Mouse (Mus musculus) small intestine, adult 2 months (tissue): ENCODE data around the gene C1qb. TPM values are rescaled to one million over a fixed set of nuclear protein-coding genes. Genes with fewer than 3 reads are reported as not detected.

Source experiments
- H3K27ac ChIP-seq: fragments of 200-500 bp; 2 replicates; pipeline ENCODE4 v1.5.1; 2012; ENCODE audit warnings: low read depth, low read length, control low read depth, inconsistent platforms; ENCODE audit not compliant: insufficient read depth
- H3K27me3 ChIP-seq: fragments of 200-500 bp; 2 replicates; pipeline ENCODE4 v1.6.1; 2012; ENCODE audit warnings: mild to moderate bottlenecking, moderate library complexity, low read length, inconsistent platforms; ENCODE audit not compliant: control insufficient read depth, insufficient read depth
- H3K36me3 ChIP-seq: fragments of 200-500 bp; 2 replicates; pipeline ENCODE4 v1.6.1; 2012; ENCODE audit warnings: mild to moderate bottlenecking, low read length, control low read depth, inconsistent platforms; ENCODE audit not compliant: control insufficient read depth, insufficient read depth
- H3K4me1 ChIP-seq: fragments of 200-500 bp; 2 replicates; pipeline ENCODE4 v1.6.1; 2012; ENCODE audit warnings: low read length, inconsistent platforms, mixed read lengths; ENCODE audit not compliant: control insufficient read depth, insufficient read depth, insufficient read length
- H3K4me3 ChIP-seq: fragments of 200-500 bp; 2 replicates; pipeline ENCODE4 v1.5.1; 2012; ENCODE audit warnings: low read depth, mild to moderate bottlenecking, control low read depth, inconsistent platforms, low read length, moderate library complexity
- CTCF ChIP-seq: fragments of 200-500 bp; IDR thresholded peaks from 2 replicates; pipeline ENCODE4 v1.5.1; 2012; ENCODE audit warnings: low read depth, mild to moderate bottlenecking, control low read depth, inconsistent platforms, low read length, moderate library complexity, mixed read lengths; ENCODE audit not compliant: insufficient replicate concordance, insufficient read length; ENCODE audit errors: extremely low read depth
- POLR2A ChIP-seq: fragments of 200-500 bp; IDR thresholded peaks from 2 replicates; pipeline ENCODE4 v1.6.1; 2012; ENCODE audit warnings: low read depth, mild to moderate bottlenecking, control low read depth, inconsistent platforms, low read length, moderate library complexity
- WGBS: fragments of 180-500 bp; shearing (Covaris S2); methylation state at CpG from one replicate; pipeline ENCODE4 v1.1.7; 2018; 5-methylcytosine and 5-hydroxymethylcytosine counted together
- polyA plus RNA-seq: library from polyadenylated mRNA; depleted of rRNA; stranded (reverse); fragments of >200 nt; gene quantifications from 2 replicates; pipeline ENCODE4 v1.2.3, GENCODE M21; 2012

Gene C1qb
- polyA plus RNA-seq, 1 experiment, result 71.3 TPM

DNA sequence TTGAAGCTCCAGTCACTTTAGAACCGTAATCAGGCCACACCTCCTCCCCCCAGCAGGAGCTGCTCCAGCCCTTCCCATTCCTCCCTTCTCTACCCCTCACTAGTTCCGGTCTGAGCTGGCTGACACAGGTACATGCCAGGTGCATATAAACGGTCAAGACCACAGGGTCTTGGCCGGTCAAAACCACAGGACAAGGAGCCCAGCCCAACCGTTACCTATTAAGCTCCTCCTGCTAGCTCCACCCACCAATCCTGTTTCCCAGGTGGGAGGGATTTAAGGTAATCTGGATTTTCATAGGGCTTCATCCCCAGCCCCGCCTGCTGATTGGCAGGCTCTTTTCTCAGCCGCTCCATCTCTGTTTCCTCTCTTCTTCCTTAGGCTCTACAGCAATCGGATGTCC, 7.8 kb downstream of the C1qb start:
- Histone ChIP-seq H3K4me1 (no peaks in the 10 kb centered on the region), H3K4me3 (no peak overlapping the region), H3K27ac (no peak overlapping the region), H3K36me3 (no peaks in the 10 kb centered on the region), H3K27me3 (no peaks in the 10 kb centered on the region)
- TF ChIP-seq CTCF (no peak), POLR2A (no peak)
- 58% methylated on average over 8 of the region's 8 CpGs for WGBS

DNA sequence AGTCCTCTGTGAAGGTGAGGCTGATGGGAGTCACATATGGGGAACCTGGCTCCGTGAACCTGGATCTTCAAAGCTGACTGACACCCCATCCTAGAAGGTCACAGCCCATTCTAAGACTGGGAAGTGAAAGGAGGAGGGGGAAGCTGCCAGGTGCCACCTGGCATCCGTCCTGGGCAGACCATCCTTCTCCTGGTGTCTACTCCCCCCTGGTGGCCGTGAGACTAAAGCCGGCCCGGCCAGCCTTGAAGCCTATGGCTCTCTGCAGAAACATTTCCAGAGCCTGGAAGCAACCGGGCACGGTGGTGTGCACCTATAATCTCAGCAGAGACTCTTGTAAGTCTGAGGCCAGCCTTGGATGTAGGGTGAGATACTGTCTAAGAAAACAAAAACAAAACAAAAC, 9.0 kb downstream of the C1qb start:
- H3K27ac ChIP-seq, result no peak overlapping the region
- WGBS, result 8% methylated on average over 7 of the region's 7 CpGs

DNA sequence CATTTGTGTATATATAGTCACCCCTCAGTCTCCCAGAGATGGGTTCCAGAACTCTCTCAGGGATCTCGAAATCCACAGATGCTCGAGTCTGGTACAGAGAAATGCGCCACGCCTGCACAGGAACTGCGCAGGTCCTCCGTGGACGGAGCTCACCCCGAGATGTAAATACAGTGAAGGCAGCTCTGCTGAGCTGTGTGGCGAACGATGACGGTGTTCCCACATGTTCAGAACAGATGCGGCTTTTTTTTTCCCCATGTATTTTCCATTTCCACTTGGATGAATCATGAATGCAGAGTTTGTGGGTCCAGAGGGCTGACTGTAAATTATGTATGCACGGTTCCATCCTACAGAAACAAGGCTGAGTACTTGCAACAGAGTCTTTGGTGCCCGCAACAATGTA, 11.0 kb downstream of the C1qb start:
- H3K4me3 ChIP-seq, result no peak overlapping the region
- no peak overlapping the region for H3K27ac ChIP-seq
- H3K27me3 ChIP-seq, result no peaks in the 10 kb centered on the region
- 90% methylated on average over 14 of the region's 14 CpGs for WGBS
- TF ChIP-seq CTCF, result no peak
- TF ChIP-seq POLR2A, result no peak
- H3K4me1 ChIP-seq, result no peaks in the 10 kb centered on the region
- H3K36me3 ChIP-seq, result no peaks in the 10 kb centered on the region

More for the DNA sequence above, 9.0 kb downstream of the C1qb start:
- TF ChIP-seq CTCF (peak; percentile 73), POLR2A (no peak)
- H3K36me3 ChIP-seq, result no peaks in the 10 kb centered on the region
- no peaks in the 10 kb centered on the region for H3K27me3 ChIP-seq
- H3K4me3 ChIP-seq, result no peak overlapping the region
- no peaks in the 10 kb centered on the region for H3K4me1 ChIP-seq

DNA sequence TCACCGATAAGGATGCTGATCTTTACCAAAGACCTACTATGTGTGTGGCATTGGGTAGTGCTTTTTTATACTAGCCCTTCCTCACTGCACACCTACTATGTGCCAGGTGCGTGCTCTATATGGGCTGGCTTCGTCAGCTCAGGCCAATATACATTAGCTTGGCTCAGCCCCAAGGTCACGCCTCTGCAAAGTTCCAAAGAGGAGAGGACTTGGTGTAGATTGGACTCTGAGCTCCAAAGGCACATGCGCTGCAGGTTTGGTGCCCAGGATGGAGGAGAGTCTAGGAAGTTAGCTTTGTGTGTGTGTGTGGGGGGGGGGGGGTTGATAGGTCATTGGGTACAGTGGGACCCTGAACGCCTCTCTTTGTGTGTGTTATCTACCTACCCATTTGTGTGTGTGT, 17.6 kb downstream of the C1qb start:
- TF ChIP-seq POLR2A (no peak), CTCF (no peak)
- H3K4me1 ChIP-seq, result peaks cover 8% of the 10 kb centered on the region; the same call in 1 of the 2 replicates
- H3K36me3 ChIP-seq, result no peaks in the 10 kb centered on the region
- 30% methylated on average over 6 of the region's 6 CpGs for WGBS
- H3K4me3 ChIP-seq, result no peak overlapping the region
- H3K27ac ChIP-seq, result no peak overlapping the region
- no peaks in the 10 kb centered on the region for H3K27me3 ChIP-seq

DNA sequence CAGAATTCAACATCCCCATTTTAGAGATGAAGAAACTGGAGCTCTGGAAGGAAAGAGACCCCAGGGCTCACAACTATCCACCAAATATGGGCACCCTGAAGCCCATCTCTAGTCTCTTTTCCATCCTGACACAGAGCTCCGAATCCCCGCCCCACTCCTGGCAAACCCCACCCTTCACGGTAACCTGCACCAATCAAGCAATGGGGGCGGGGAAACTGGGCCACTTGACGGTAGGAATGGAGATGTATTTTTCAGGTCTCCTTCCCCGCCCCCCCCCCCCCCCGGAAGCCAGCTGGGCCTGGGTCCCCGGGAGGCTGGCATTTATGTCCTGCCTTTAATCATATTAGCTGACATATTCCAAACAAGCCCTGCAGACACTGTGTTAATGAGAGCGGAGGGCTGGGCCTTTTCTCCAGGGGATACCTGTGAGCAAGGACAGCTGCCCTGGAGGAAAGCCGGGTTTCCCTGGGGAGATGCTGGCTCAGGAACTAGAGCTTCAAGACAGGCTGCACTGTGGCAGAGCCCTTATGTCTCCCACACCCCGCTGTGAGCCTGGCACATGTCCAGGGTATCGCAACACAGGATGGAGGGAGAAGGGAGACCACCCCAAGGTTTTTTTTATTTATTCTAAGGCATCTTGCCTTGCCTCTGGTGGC, 18.2 kb downstream of the C1qb start:
- Histone ChIP-seq H3K36me3 (no peaks in the 10 kb centered on the region), H3K4me1 (peaks cover 8% of the 10 kb centered on the region; the same call in 1 of the 2 replicates), H3K27ac (no peak overlapping the region), H3K4me3 (no peak overlapping the region), H3K27me3 (no peaks in the 10 kb centered on the region)
- no peak for TF ChIP-seq POLR2A
- no peak for TF ChIP-seq CTCF
- WGBS, result 20% methylated on average over 12 of the region's 12 CpGs

DNA sequence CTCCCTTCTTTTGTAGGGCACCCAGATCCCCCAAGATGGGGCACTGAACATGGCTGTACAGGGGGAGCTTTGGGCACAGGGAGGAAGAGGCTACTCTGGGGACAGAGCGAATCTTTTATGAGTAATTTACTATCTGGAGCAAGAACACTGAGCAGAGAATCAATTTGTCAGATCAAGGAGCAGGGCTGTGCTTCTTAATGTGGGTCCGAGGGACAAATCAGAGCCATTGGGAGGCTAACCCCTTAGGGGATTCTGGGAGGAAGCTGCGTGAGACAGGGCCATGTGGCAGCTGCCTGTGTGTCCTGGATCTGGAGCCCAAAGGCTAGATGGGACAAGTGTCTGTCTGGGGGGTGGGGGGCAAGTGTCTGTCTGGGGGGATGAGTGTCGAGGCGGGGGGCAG, 20.5 kb downstream of the C1qb start:
- Histone ChIP-seq H3K27me3 (no peaks in the 10 kb centered on the region), H3K4me3 (no peak overlapping the region), H3K4me1 (peaks cover 8% of the 10 kb centered on the region; the same call in 1 of the 2 replicates), H3K27ac (no peak overlapping the region), H3K36me3 (no peaks in the 10 kb centered on the region)
- no peak for TF ChIP-seq POLR2A
- TF ChIP-seq CTCF, result no peak
- whole genome bisulfite sequencing, result 84% methylated on average over 5 of the region's 5 CpGs

DNA sequence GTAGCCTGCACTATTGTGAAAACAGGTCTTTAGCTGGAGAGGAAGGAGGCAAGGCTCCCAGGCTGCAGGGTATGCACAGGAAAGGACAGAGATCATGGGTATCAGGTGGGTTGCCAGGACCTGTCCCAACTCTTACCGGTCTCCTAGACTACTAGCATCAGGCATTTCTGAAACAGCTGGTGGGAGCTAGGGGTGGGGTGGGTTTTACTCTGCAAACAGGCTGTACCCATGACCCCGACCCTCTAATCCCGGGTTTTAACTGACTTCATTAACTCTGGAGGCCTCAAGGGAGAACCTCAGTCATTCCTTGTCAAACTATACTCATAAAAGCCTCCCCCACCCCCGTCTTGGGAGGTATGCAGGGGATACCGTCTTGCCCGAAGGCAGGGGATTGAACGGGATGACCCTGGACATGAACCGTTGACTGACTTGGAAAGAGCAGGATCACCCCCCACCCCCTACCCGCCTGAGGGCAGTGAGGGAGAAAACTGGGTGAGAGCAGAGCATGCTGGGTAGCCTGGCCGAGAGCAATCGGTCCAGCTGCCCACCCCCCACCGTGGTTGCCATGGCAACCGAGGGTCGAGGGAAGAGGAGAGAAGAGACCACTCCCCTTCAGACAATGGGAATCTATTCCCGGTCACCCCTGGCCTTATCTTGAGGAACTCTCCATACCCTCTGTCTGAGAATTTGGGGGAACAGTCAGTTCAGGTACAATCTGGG, 21.1 kb downstream of the C1qb start:
- WGBS, result 64% methylated on average over 15 of the region's 15 CpGs
- Histone ChIP-seq H3K4me3 (no peak overlapping the region), H3K27ac (no peak overlapping the region), H3K36me3 (no peaks in the 10 kb centered on the region), H3K4me1 (peaks cover 8% of the 10 kb centered on the region; the same call in 1 of the 2 replicates), H3K27me3 (no peaks in the 10 kb centered on the region)
- no peak for TF ChIP-seq POLR2A
- TF ChIP-seq CTCF, result no peak
